ENCODE assay signal across 12 mouse cellular contexts in the genomic region with DNA sequence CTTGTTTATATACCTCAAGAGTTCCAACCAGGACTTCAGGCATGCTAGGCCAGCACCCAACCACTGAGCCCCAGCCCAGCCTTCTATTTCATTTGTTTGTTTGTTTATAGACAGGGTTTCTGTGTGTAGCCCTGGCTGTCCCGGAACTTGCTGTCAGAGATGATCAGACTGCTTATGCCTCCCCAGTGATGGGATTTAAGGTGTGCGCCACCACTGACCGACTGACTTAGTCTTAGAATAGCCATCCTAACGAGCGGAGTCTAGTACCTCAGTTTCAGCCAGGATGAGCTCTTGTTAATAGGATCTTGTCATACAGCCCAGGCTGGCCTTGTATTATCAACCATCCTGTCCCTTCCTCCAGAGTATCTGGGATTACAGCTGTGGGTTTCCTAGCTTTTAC. TPM values are rescaled to one million over a fixed set of nuclear protein-coding genes. Genes with fewer than 3 reads are reported as not detected.
A peak's percentile ranks its signal among the peaks of the same experiment; 100 is the strongest.
DNase-seq lines count a peak whose midpoint lies in the region; ATAC-seq and TF ChIP-seq lines count a peak whose summit lies in the region.
"Had no signal": no experiment of that assay in that cellular context is flagged by ENCODE, and none has a peak within 500 bp of the region (broad histone marks: within the 10 kb centered on the region; RNA-seq: fewer than 3 reads in every experiment).

No protein-coding gene starts in this region.

- no peak for TF ChIP-seq EP300 in stomach, postnatal 0 days (optimal IDR thresholded peaks at IDR 0.05)

- H3K36me3 ChIP-seq in embryonic facial prominence, embryonic 13.5 days = no peaks in the 10 kb centered on the region
- H3K36me3 ChIP-seq in embryonic facial prominence, embryonic 10.5 days (replicated peaks) = no peaks in the 10 kb centered on the region
- no peaks in the 10 kb centered on the region; the same call in 1 of the 2 replicates for H3K36me3 ChIP-seq in kidney, adult 2 months (ENCODE audit: control insufficient read depth, insufficient read depth, low read length)
- no peaks in the 10 kb centered on the region for H3K36me3 ChIP-seq in midbrain, embryonic 11.5 days (ENCODE audit: control insufficient read depth, insufficient read depth, low read length)
- no peaks in the 10 kb centered on the region for H3K36me3 ChIP-seq in midbrain, postnatal 0 days (ENCODE audit: insufficient read depth, low read length)
- no peaks in the 10 kb centered on the region for H3K36me3 ChIP-seq in stomach, postnatal 0 days (ENCODE audit: control insufficient read depth, insufficient read depth, low read length)
- H3K36me3 ChIP-seq: embryonic facial prominence, embryonic 12.5 days had no signal

- no peak for TF ChIP-seq CTCF in kidney, adult 2 months (conservative IDR thresholded peaks at IDR 0.05; ENCODE audit: insufficient read depth, insufficient read length, low read depth, low read length)
- TF ChIP-seq CTCF in midbrain, postnatal 0 days (IDR thresholded peaks at IDR 0.05) = no peak
- TF ChIP-seq CTCF in stomach, postnatal 0 days (IDR thresholded peaks at IDR 0.05; ENCODE audit: low read depth) = no peak

- no peak for DNase-seq in embryonic facial prominence, embryonic 10.5 days (ENCODE audit: low spot score)
- DNase-seq in kidney, adult 2 months = no peak
- no peak for DNase-seq in kidney, adult 18-20 months
- DNase-seq in midbrain, embryonic 11.5 days (ENCODE audit: low spot score, missing footprints) = peak; percentile 68
- no peak for DNase-seq in midbrain, postnatal 0 days (ENCODE audit: low spot score)
- DNase-seq in stomach, postnatal 0 days (ENCODE audit: low spot score) = no peak
- DNase-seq in natural killer cell, adult 2 months (ENCODE audit: low spot score in 2 of 2) = no peak
- DNase-seq: cerebellum, adult 2 months; heart, postnatal 4 days had no signal

- no peak overlapping the region for H3K4me2 ChIP-seq in embryonic facial prominence, embryonic 13.5 days
- no peak overlapping the region for H3K4me2 ChIP-seq in midbrain, embryonic 11.5 days
- H3K4me2 ChIP-seq in midbrain, postnatal 0 days (ENCODE audit: low read depth, low read length, poor library complexity, severe bottlenecking) = no peak overlapping the region
- 0 out of 2 replicates have a peak overlapping the region, but pooled peaks have one; percentile 11 for H3K4me2 ChIP-seq in stomach, postnatal 0 days (replicated peaks; ENCODE audit: low read depth)
- H3K4me2 ChIP-seq: embryonic facial prominence, embryonic 12.5 days had no signal

- H3K4me3 ChIP-seq in embryonic facial prominence, embryonic 13.5 days = peak overlapping the region; percentile 49; the same call in 1 of the 2 replicates
- H3K4me3 ChIP-seq in embryonic facial prominence, embryonic 10.5 days = no peak overlapping the region
- H3K4me3 ChIP-seq in kidney, adult 2 months (ENCODE audit: insufficient read depth, low read depth, low read length) = peak overlapping the region; percentile 92
- no peak overlapping the region for H3K4me3 ChIP-seq in midbrain, embryonic 11.5 days (ENCODE audit: low read depth, low read length)
- no peak overlapping the region for H3K4me3 ChIP-seq in midbrain, postnatal 0 days (ENCODE audit: low read depth, low read length)
- H3K4me3 ChIP-seq in stomach, postnatal 0 days (ENCODE audit: low read depth, low read length) = peak overlapping the region; percentile 15; the same call in 1 of the 2 replicates
- H3K4me3 ChIP-seq: embryonic facial prominence, embryonic 12.5 days had no signal

- WGBS in embryonic facial prominence, embryonic 13.5 days = 89% methylated on average over 5 of the region's 5 CpGs
- 84% methylated on average over 5 of the region's 5 CpGs for WGBS in embryonic facial prominence, embryonic 10.5 days
- WGBS in kidney, adult 2 months = 45% methylated on average over 5 of the region's 5 CpGs
- 81% methylated on average over 5 of the region's 5 CpGs for WGBS in midbrain, embryonic 11.5 days
- 76% methylated on average over 5 of the region's 5 CpGs for WGBS in midbrain, postnatal 0 days
- 86% methylated on average over 5 of the region's 5 CpGs for WGBS in stomach, postnatal 0 days

- peaks cover 53% of the 10 kb centered on the region for H3K27me3 ChIP-seq in embryonic facial prominence, embryonic 13.5 days
- peaks cover 62% of the 10 kb centered on the region for H3K27me3 ChIP-seq in embryonic facial prominence, embryonic 10.5 days (replicated peaks; ENCODE audit: low read depth, poor library complexity, severe bottlenecking)
- H3K27me3 ChIP-seq in kidney, adult 2 months (replicated peaks; ENCODE audit: control insufficient read depth, insufficient read depth, low read length) = no peaks in the 10 kb centered on the region
- H3K27me3 ChIP-seq in midbrain, embryonic 11.5 days (ENCODE audit: control insufficient read depth, insufficient read depth, low read length) = peaks cover 28% of the 10 kb centered on the region
- peaks cover 25% of the 10 kb centered on the region; the same call in 1 of the 2 replicates for H3K27me3 ChIP-seq in midbrain, postnatal 0 days (ENCODE audit: insufficient read depth, low read length)
- H3K27me3 ChIP-seq in stomach, postnatal 0 days (ENCODE audit: control insufficient read depth, insufficient read depth, low read length) = peaks cover 4% of the 10 kb centered on the region

- H3K9me3 ChIP-seq in embryonic facial prominence, embryonic 13.5 days = no peaks in the 10 kb centered on the region
- no peaks in the 10 kb centered on the region for H3K9me3 ChIP-seq in embryonic facial prominence, embryonic 10.5 days
- H3K9me3 ChIP-seq in midbrain, embryonic 11.5 days (ENCODE audit: control insufficient read depth, low read length) = no peaks in the 10 kb centered on the region
- no peaks in the 10 kb centered on the region for H3K9me3 ChIP-seq in midbrain, postnatal 0 days (ENCODE audit: low read length)
- no peaks in the 10 kb centered on the region for H3K9me3 ChIP-seq in stomach, postnatal 0 days (ENCODE audit: control insufficient read depth, low read length)
- H3K9me3 ChIP-seq: embryonic facial prominence, embryonic 12.5 days had no signal

- H3K9ac ChIP-seq in embryonic facial prominence, embryonic 13.5 days = no peak overlapping the region
- no peak overlapping the region for H3K9ac ChIP-seq in midbrain, embryonic 11.5 days (ENCODE audit: low read length)
- H3K9ac ChIP-seq in midbrain, postnatal 0 days (replicated peaks; ENCODE audit: low read length, poor library complexity, severe bottlenecking) = no peak overlapping the region
- H3K9ac ChIP-seq in stomach, postnatal 0 days (ENCODE audit: low read length) = 0 out of 2 replicates have a peak overlapping the region, but pooled peaks have one; percentile 13
- H3K9ac ChIP-seq: embryonic facial prominence, embryonic 12.5 days had no signal

- no peak for TF ChIP-seq POLR2A in kidney, adult 2 months (IDR thresholded peaks at IDR 0.05; ENCODE audit: low read depth, low read length)

- ATAC-seq in embryonic facial prominence, embryonic 13.5 days (ENCODE audit: insufficient number of reproducible peaks, insufficient read depth, low FRiP score, low TSS enrichment, low read depth) = no peak
- no peak for ATAC-seq in midbrain, embryonic 11.5 days (ENCODE audit: low FRiP score)
- no peak for ATAC-seq in midbrain, postnatal 0 days (ENCODE audit: low FRiP score)
- no peak for ATAC-seq in stomach, postnatal 0 days (ENCODE audit: low FRiP score, low TSS enrichment)

- H3K4me1 ChIP-seq in embryonic facial prominence, embryonic 13.5 days = peaks cover 15% of the 10 kb centered on the region
- H3K4me1 ChIP-seq in embryonic facial prominence, embryonic 10.5 days = peaks cover 21% of the 10 kb centered on the region
- peaks cover 16% of the 10 kb centered on the region for H3K4me1 ChIP-seq in kidney, adult 2 months (ENCODE audit: control insufficient read depth, insufficient read depth, low read length)
- H3K4me1 ChIP-seq in midbrain, embryonic 11.5 days (ENCODE audit: control insufficient read depth, insufficient read depth, low read length) = peaks cover 3% of the 10 kb centered on the region
- H3K4me1 ChIP-seq in midbrain, postnatal 0 days (ENCODE audit: insufficient read depth, low read length) = peaks cover 3% of the 10 kb centered on the region; the same call in 1 of the 2 replicates
- no peaks in the 10 kb centered on the region for H3K4me1 ChIP-seq in stomach, postnatal 0 days (replicated peaks; ENCODE audit: control insufficient read depth, insufficient read depth)

- H3K27ac ChIP-seq in embryonic facial prominence, embryonic 13.5 days = no peak overlapping the region
- no peak overlapping the region for H3K27ac ChIP-seq in embryonic facial prominence, embryonic 10.5 days (replicated peaks)
- peak overlapping the region; percentile 90 for H3K27ac ChIP-seq in kidney, adult 2 months (ENCODE audit: insufficient read depth, low read depth, low read length)
- H3K27ac ChIP-seq in midbrain, embryonic 11.5 days (ENCODE audit: low read depth, low read length) = no peak overlapping the region
- H3K27ac ChIP-seq in midbrain, postnatal 0 days (ENCODE audit: low read depth, low read length) = no peak overlapping the region
- H3K27ac ChIP-seq in stomach, postnatal 0 days (replicated peaks) = no peak overlapping the region
- H3K27ac ChIP-seq: embryonic facial prominence, embryonic 12.5 days had no signal

RNA-seq across cellular contexts. Expression of gene C130074G19Rik, which starts 1.8 kb away (rescaled TPM):
- 1.4 and 1.6 TPM in 2 replicates for polyA plus RNA-seq in embryonic facial prominence, embryonic 13.5 days (2015; fragmentation: Nextera tagmentation; extraction: Ambion mirVana)
- polyA plus RNA-seq in embryonic facial prominence, embryonic 10.5 days (2016; fragmentation: Nextera tagmentation; extraction: Ambion mirVana) = 0.49 and 0.64 TPM in 2 replicates
- 83.3 and 113 TPM in 2 replicates for polyA plus RNA-seq in kidney, adult 2 months (2012; rRNA removed)
- 0.50 and 0.52 TPM in 2 replicates for polyA plus RNA-seq in midbrain, embryonic 11.5 days (2014; fragmentation: Nextera tagmentation; extraction: Ambion mirVana)
- total RNA-seq in midbrain, postnatal 0 days (2014; rRNA removed) = 6.6 and 7.1 TPM in 2 replicates
- polyA plus RNA-seq in midbrain, postnatal 0 days (2015; fragmentation: Nextera tagmentation; extraction: Ambion mirVana) = 0.55 and 0.85 TPM in 2 replicates
- polyA plus RNA-seq in stomach, postnatal 0 days (2015; fragmentation: Nextera tagmentation; extraction: Ambion mirVana) = 1.9 TPM in 2 replicates
- total RNA-seq: neutrophil, adult 5-6 weeks had no signal

RNA-seq across cellular contexts. Expression of gene Marc2, which starts 35.0 kb away (rescaled TPM):
- 164 and 216 TPM in 2 replicates for polyA plus RNA-seq in embryonic facial prominence, embryonic 13.5 days (2015; fragmentation: Nextera tagmentation; extraction: Ambion mirVana)
- polyA plus RNA-seq in embryonic facial prominence, embryonic 10.5 days (2016; fragmentation: Nextera tagmentation; extraction: Ambion mirVana) = 78.9 and 82.0 TPM in 2 replicates
- polyA plus RNA-seq in kidney, adult 2 months (2012; rRNA removed) = 257 and 403 TPM in 2 replicates
- 107 and 110 TPM in 2 replicates for polyA plus RNA-seq in midbrain, embryonic 11.5 days (2014; fragmentation: Nextera tagmentation; extraction: Ambion mirVana)
- 46.3 and 56.1 TPM in 2 replicates for total RNA-seq in midbrain, postnatal 0 days (2014; rRNA removed)
- 121 and 124 TPM in 2 replicates for polyA plus RNA-seq in midbrain, postnatal 0 days (2015; fragmentation: Nextera tagmentation; extraction: Ambion mirVana)
- polyA plus RNA-seq in stomach, postnatal 0 days (2015; fragmentation: Nextera tagmentation; extraction: Ambion mirVana) = 197 and 217 TPM in 2 replicates

Comparison
In these comparisons a context has a peak if more than half of its experiments do, and no peak if none do; other contexts are left out.
1. H3K4me3 ChIP-seq: peak in embryonic facial prominence, embryonic 13.5 days (single experiment), kidney, adult 2 months (single experiment) and stomach, postnatal 0 days (single experiment); none in embryonic facial prominence, embryonic 10.5 days (single experiment), midbrain, embryonic 11.5 days (single experiment) and midbrain, postnatal 0 days (single experiment).
2. RNA of gene C130074G19Rik, which starts 1.8 kb away (polyA plus RNA-seq): 83.3 to 113 TPM in kidney, adult 2 months; 1.9 TPM in stomach, postnatal 0 days, 1.4 to 1.6 TPM in embryonic facial prominence, embryonic 13.5 days, 0.55 to 0.85 TPM in midbrain, postnatal 0 days, 0.49 to 0.64 TPM in embryonic facial prominence, embryonic 10.5 days and 0.50 to 0.52 TPM in midbrain, embryonic 11.5 days; every median in the first group is over 10 times any median in the second.